Mouse (Mus musculus) limb, embryonic 13.5 days (tissue): Measurements from ENCODE around the gene Ublcp1. TPM values are rescaled to one million over a fixed set of nuclear protein-coding genes. Genes with fewer than 3 reads are reported as not detected.

Experiments used
- ATAC-seq: fragments of 200-750 bp; cut with Nextera tagmentation; 2 replicates; pipeline ENCODE4 v1.8.0; 2017; ENCODE audit warnings: low read depth, moderate number of reproducible peaks, moderate TSS enrichment; ENCODE audit not compliant: low FRiP score
- H3K27ac ChIP-seq: fragments of 300-500 bp; sonication (generic); 2 replicates; pipeline ENCODE4 v1.5.1; 2015; ENCODE audit warnings: inconsistent platforms, mild to moderate bottlenecking, moderate library complexity
- H3K27me3 ChIP-seq: fragments of 300-500 bp; sonication (generic); 2 replicates; pipeline ENCODE4 v1.6.1; 2015; ENCODE audit warnings: mild to moderate bottlenecking, inconsistent platforms
- H3K36me3 ChIP-seq: fragments of 300-500 bp; sonication (generic); 2 replicates; pipeline ENCODE4 v1.6.1; 2015; ENCODE audit warnings: inconsistent platforms, mild to moderate bottlenecking, moderate library complexity
- H3K4me1 ChIP-seq: fragments of 300-500 bp; sonication (generic); 2 replicates; pipeline ENCODE4 v1.6.1; 2015; ENCODE audit warnings: inconsistent platforms
- H3K4me2 ChIP-seq: fragments of 300-500 bp; sonication (generic); replicated peaks from 2 replicates; pipeline ENCODE4 v1.6.1; 2015; ENCODE audit warnings: inconsistent platforms, mild to moderate bottlenecking, moderate library complexity
- H3K4me3 ChIP-seq: fragments of 300-500 bp; sonication (generic); 2 replicates; pipeline ENCODE4 v1.5.1; 2015; ENCODE audit warnings: moderate library complexity, mild to moderate bottlenecking, inconsistent platforms
- H3K9ac ChIP-seq: fragments of 300-500 bp; sonication (generic); 2 replicates; pipeline ENCODE4 v1.6.1; 2015; ENCODE audit warnings: mild to moderate bottlenecking, inconsistent platforms
- H3K9me3 ChIP-seq: fragments of 300-500 bp; sonication (generic); 2 replicates; pipeline ENCODE4 v1.6.1; 2016; ENCODE audit warnings: inconsistent platforms
- WGBS: fragments of 180-500 bp; shearing (Covaris S2); methylation state at CpG from one replicate; pipeline ENCODE4 v1.1.7; 2015; 5-methylcytosine and 5-hydroxymethylcytosine counted together
- microRNA-seq: library from miRNA; unstranded; fragments of <30 nt; microRNA quantifications from one replicate; pipeline ENCODE4, GENCODE M21; 2016
- polyA plus RNA-seq: library from polyadenylated mRNA; unstranded; fragments of >200 nt; fragmentation: Nextera tagmentation; extraction: Ambion mirVana; gene quantifications from 2 replicates; pipeline ENCODE4 v1.2.1, GENCODE M21; 2015

The Ublcp1 gene
- polyA plus RNA-seq, 1 experiment from 2014 or later: 65.2 TPM

DNA sequence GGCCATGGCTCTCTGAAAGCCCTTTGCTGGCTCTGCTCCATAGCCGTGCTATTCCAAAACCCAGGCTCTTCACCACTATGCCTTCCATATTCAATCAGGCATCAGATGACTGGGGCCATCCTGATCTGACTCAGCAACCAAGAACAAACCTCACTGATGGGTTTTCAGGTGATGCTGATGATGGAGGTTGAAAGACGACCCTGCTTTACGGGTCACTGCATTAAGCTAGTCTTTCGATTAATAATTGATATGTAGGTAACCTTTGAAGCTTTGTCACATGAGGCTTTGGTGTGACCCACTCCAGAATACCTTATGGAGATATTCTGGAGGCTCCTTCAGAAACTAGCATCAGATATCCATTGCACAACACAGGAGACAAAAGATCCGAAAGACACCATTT, 63.8 kb downstream of the Ublcp1 start:
- 72% methylated on average over 5 of the region's 5 CpGs for WGBS
- H3K9ac ChIP-seq: no peak overlapping the region
- no peaks in the 10 kb centered on the region for H3K9me3 ChIP-seq
- peaks cover 12% of the 10 kb centered on the region; the same call in 1 of the 2 replicates for H3K4me1 ChIP-seq
- no peak overlapping the region for H3K27ac ChIP-seq
- H3K36me3 ChIP-seq: no peaks in the 10 kb centered on the region
- ATAC-seq: no peak
- 0 out of 2 replicates have a peak, but pooled peaks cover 5% of the 10 kb centered on the region for H3K27me3 ChIP-seq
- H3K4me2 ChIP-seq: no peak overlapping the region
- no peak overlapping the region for H3K4me3 ChIP-seq

DNA sequence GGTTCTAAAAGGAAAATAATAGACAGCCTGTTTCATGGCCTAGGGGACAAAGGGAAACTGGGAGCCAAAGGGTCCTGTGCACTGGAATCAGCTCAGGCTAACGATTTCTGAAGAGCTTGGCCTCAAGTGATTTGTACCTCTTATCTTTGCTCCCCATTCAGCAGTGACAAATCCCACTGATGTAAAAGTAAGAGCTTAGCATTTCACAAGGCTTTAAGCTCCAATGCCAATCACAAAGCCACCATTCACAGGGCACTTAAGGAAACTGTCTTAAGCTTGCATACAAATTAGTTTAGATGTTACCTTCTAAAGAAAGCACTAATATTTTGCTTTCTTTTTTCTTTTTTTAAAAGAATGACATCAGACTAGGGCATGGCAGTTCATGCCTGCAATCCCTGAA, 64.3 kb downstream of the Ublcp1 start:
- Histone ChIP-seq H3K27me3 (0 out of 2 replicates have a peak, but pooled peaks cover 7% of the 10 kb centered on the region), H3K27ac (no peak overlapping the region), H3K9me3 (no peaks in the 10 kb centered on the region), H3K4me3 (no peak overlapping the region), H3K36me3 (no peaks in the 10 kb centered on the region), H3K9ac (no peak overlapping the region), H3K4me2 (no peak overlapping the region), H3K4me1 (peaks cover 12% of the 10 kb centered on the region; the same call in 1 of the 2 replicates)
- ATAC-seq: no peak
- WGBS: 12% methylated on average over 1 of the region's 1 CpGs

DNA sequence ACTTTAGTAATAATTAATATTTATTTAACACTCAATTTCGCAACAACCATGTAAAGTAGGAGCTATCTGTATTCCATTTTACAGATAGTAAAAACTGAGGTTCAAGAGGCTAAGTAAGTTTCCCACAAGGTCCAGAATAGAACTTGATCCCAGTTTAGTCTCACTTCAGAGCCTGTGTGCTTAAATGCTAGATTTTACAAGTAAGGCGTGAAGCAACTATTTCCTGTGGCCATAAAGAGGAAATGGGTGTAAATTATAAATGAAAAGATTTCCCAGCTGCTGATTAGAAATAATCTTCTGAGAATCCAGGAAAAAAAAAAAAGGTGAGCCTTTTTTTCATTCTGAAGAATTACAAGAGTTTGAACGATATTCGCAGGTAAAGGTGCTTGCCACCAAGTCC, 65.2 kb downstream of the Ublcp1 start:
- Histone ChIP-seq H3K4me1 (peaks cover 12% of the 10 kb centered on the region; the same call in 1 of the 2 replicates), H3K27ac (no peak overlapping the region), H3K36me3 (no peaks in the 10 kb centered on the region), H3K27me3 (peaks cover 5% of the 10 kb centered on the region), H3K4me2 (no peak overlapping the region), H3K9me3 (no peaks in the 10 kb centered on the region), H3K9ac (no peak overlapping the region), H3K4me3 (no peak overlapping the region)
- WGBS: 80% methylated on average over 4 of the region's 4 CpGs
- no peak for ATAC-seq

Small RNAs within 50 kb of the gene (microRNA-seq; reads per million reads assigned to microRNA genes)
- not detected for gene Gm22121

Other genes with a start within 250 kb of the Ublcp1 start
- 0.13 TPM in 1 of 2 replicates, not detected in the other for gene Il12b, start 70.4 kb downstream of the Ublcp1 start, polyA plus RNA-seq
- 73.2 and 78.6 TPM in 2 replicates for gene Rnf145, start 48.5 kb upstream of the Ublcp1 start, polyA plus RNA-seq
- 103 and 126 TPM in 2 replicates for gene Ebf1, start 146.8 kb upstream of the Ublcp1 start, polyA plus RNA-seq